Comparison of ENCODE assay signal across 25 mouse cellular contexts in the genomic region with DNA sequence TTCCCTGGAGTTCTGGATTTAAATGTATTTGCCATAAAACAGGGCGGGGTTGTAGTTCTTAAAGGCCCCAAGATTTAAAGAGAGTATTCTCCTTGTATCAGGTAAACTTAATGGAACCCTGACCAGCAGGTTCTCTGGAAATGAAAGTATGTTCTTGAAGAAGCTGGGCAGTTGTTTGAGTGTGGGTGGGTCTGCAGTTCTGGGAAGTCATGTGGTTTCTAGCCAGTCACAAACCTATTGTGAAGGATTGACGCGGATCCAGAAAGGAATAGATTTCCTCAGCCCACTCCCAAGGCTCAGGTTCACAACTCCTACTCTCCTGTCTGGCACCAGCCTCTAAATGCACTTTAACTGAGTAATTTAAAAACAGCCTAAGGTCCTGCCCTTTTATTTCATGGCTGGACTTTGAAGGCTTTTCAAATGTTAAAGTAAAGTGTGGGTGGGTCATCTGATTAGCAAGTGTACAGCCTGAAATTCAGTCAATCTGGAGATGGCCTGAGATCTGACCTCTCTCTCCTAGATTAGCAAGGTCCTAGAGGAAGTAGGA. TPM values are rescaled to one million over a fixed set of nuclear protein-coding genes. Genes with fewer than 3 reads are reported as not detected.
DNase-seq lines count a peak whose midpoint lies in the region; ATAC-seq and TF ChIP-seq lines count a peak whose summit lies in the region.
"Had no signal": no experiment of that assay in that cellular context is flagged by ENCODE, and none has a peak within 500 bp of the region (broad histone marks: within the 10 kb centered on the region; RNA-seq: fewer than 3 reads in every experiment).

No protein-coding gene starts in this region.

- H3K36me3 ChIP-seq in liver, adult 2 months (ENCODE audit: control insufficient read depth, insufficient read depth, low read length), result peaks cover 37% of the 10 kb centered on the region
- H3K36me3 ChIP-seq in liver, embryonic 12.5 days, result peaks cover 51% of the 10 kb centered on the region
- H3K36me3 ChIP-seq in ES-Bruce4 (ENCODE audit: control insufficient read depth, insufficient read depth, low read length, poor library complexity, severe bottlenecking), result peaks cover 40% of the 10 kb centered on the region

- ATAC-seq in liver, embryonic 12.5 days, result no peak
- ATAC-seq: forebrain, embryonic 15.5 days; hindbrain, postnatal 0 days had no signal

- TF ChIP-seq EP300 in ES-Bruce4 (IDR thresholded peaks at IDR 0.05; ENCODE audit: insufficient read depth, low read depth, low read length), result 0 out of 2 replicates have a peak, but pooled peaks have one; percentile 11

- no peak for TF ChIP-seq CTCF in liver, adult 2 months (IDR thresholded peaks at IDR 0.05; ENCODE audit: low read depth, low read length)
- TF ChIP-seq CTCF in ES-Bruce4 (IDR thresholded peaks at IDR 0.05; ENCODE audit: low read depth, low read length), result no peak

- H3K4me2 ChIP-seq in liver, embryonic 12.5 days, result no peak overlapping the region
- H3K4me2 ChIP-seq: forebrain, embryonic 15.5 days; heart, embryonic 11.5 days; midbrain, embryonic 11.5 days had no signal

- peak; percentile 62 for DNase-seq in liver, adult 2 months (ENCODE audit: extremely low read depth, low read depth, low spot score)
- peak; percentile 87 for DNase-seq in R1 (ENCODE audit: low read depth, low spot score)
- peak; percentile 67 for DNase-seq in lung, postnatal 36 days
- no peak for DNase-seq in adrenal gland, postnatal 10 days
- DNase-seq in adrenal gland, postnatal 25 days, result no peak
- DNase-seq: adrenal gland, postnatal 14 days; cerebellum, adult 8-10 months; heart, postnatal 4 days; right cerebral cortex, postnatal 4 days; thymus, postnatal 4 days had no signal

- peaks cover 25% of the 10 kb centered on the region; the same call in 1 of the 2 replicates for H3K79me2 ChIP-seq in liver, adult 2 months (ENCODE audit: control insufficient read depth, insufficient read depth, low read length)

- H3K9ac ChIP-seq in liver, adult 2 months (ENCODE audit: low read depth, low read length), result peak overlapping the region; percentile 50
- no peak overlapping the region for H3K9ac ChIP-seq in liver, embryonic 12.5 days
- H3K9ac ChIP-seq in ES-Bruce4 (ENCODE audit: low read depth, poor library complexity, severe bottlenecking), result peak overlapping the region; percentile 89
- H3K9ac ChIP-seq: forebrain, embryonic 15.5 days; kidney, embryonic 15.5 days; limb, embryonic 12.5 days had no signal

- 45% methylated on average over 3 of the region's 3 CpGs for WGBS in liver, adult 2 months
- WGBS in liver, embryonic 12.5 days (ENCODE audit: insufficient replicate concordance), result 81% methylated on average over 3 of the region's 3 CpGs

- H3K4me1 ChIP-seq in liver, adult 2 months (ENCODE audit: control insufficient read depth, insufficient read depth, low read length), result peaks cover 25% of the 10 kb centered on the region
- peaks cover 25% of the 10 kb centered on the region for H3K4me1 ChIP-seq in liver, embryonic 12.5 days
- peaks cover 7% of the 10 kb centered on the region for H3K4me1 ChIP-seq in ES-Bruce4 (ENCODE audit: control insufficient read depth, insufficient read depth, low read length)

- H3K27ac ChIP-seq in liver, adult 2 months (replicated peaks; ENCODE audit: insufficient read depth, low read depth, low read length), result peak overlapping the region; percentile 85
- no peak overlapping the region for H3K27ac ChIP-seq in liver, embryonic 12.5 days
- peak overlapping the region; percentile 97 for H3K27ac ChIP-seq in ES-Bruce4 (ENCODE audit: insufficient read depth, low read length)
- H3K27ac ChIP-seq: forebrain, embryonic 15.5 days; hindbrain, postnatal 0 days; kidney, embryonic 15.5 days; limb, embryonic 12.5 days; macrophage had no signal

- H3K4me3 ChIP-seq in liver, adult 2 months (ENCODE audit: insufficient read depth, low read depth, low read length), result 0 out of 2 replicates have a peak overlapping the region, but pooled peaks have one; percentile 10
- H3K4me3 ChIP-seq in liver, embryonic 12.5 days, result no peak overlapping the region
- H3K4me3 ChIP-seq in ES-Bruce4 (ENCODE audit: low read depth, low read length), result no peak overlapping the region; the same call in 1 of the 2 replicates
- H3K4me3 ChIP-seq: erythroblast, embryonic 14.5 days; forebrain, embryonic 15.5 days; limb, embryonic 12.5 days had no signal

- no peaks in the 10 kb centered on the region for H3K9me3 ChIP-seq in liver, embryonic 12.5 days (replicated peaks)
- H3K9me3 ChIP-seq in ES-Bruce4 (replicated peaks; ENCODE audit: control insufficient read depth, insufficient read depth, low read length, poor library complexity, severe bottlenecking), result no peaks in the 10 kb centered on the region
- H3K9me3 ChIP-seq: forebrain, embryonic 15.5 days; kidney, embryonic 15.5 days; limb, embryonic 12.5 days had no signal

- no peaks in the 10 kb centered on the region for H3K27me3 ChIP-seq in liver, adult 2 months (ENCODE audit: control insufficient read depth, insufficient read depth, low read length)
- H3K27me3 ChIP-seq in liver, embryonic 12.5 days (replicated peaks), result peaks cover 9% of the 10 kb centered on the region; the same call in 1 of the 2 replicates
- no peaks in the 10 kb centered on the region for H3K27me3 ChIP-seq in ES-Bruce4 (ENCODE audit: control insufficient read depth, insufficient read depth, low read length, poor library complexity, severe bottlenecking)
- H3K27me3 ChIP-seq: forebrain, embryonic 15.5 days; kidney, embryonic 15.5 days; limb, embryonic 12.5 days had no signal

- TF ChIP-seq POLR2A in liver, adult 2 months (IDR thresholded peaks at IDR 0.05; ENCODE audit: extremely low read depth, insufficient read depth, low read length), result no peak
- no peak for TF ChIP-seq POLR2A in ES-Bruce4 (IDR thresholded peaks at IDR 0.05; ENCODE audit: insufficient read depth, low read length)

RNA-seq across cellular contexts. Expression of gene Lap3, which starts 2.3 kb away (rescaled TPM):
- 300 and 328 TPM in 2 replicates for total RNA-seq in liver, adult 2 months (2014; rRNA removed)
- polyA plus RNA-seq in liver, adult 2 months (2012; rRNA removed), result 92.9 and 108 TPM in 2 replicates
- polyA plus RNA-seq in liver, embryonic 12.5 days (2016; fragmentation: Nextera tagmentation; extraction: Ambion mirVana), result 67.2 and 69.0 TPM in 2 replicates
- polyA plus RNA-seq in ES-Bruce4 (2011; ENCODE audit: insufficient read depth, insufficient read length, low read depth, missing spikeins), result 190 and 201 TPM in 2 replicates
- total RNA-seq in adrenal gland, postnatal 10 days (2021), result 100 to 1,000 TPM; 104 to 117 TPM
- total RNA-seq in adrenal gland, postnatal 25 days (2021), result 54.5 and 61.8 TPM in 2 replicates

RNA-seq across cellular contexts. Expression of gene Med28, which starts 24.5 kb away (rescaled TPM):
- total RNA-seq in liver, adult 2 months (2014; rRNA removed), result 27.2 and 39.1 TPM in 2 replicates
- 43.3 and 44.8 TPM in 2 replicates for polyA plus RNA-seq in liver, adult 2 months (2012; rRNA removed)
- polyA plus RNA-seq in liver, embryonic 12.5 days (2016; fragmentation: Nextera tagmentation; extraction: Ambion mirVana), result 138 TPM in 2 replicates
- polyA plus RNA-seq in ES-Bruce4 (2011; ENCODE audit: insufficient read depth, insufficient read length, low read depth, missing spikeins), result 57.9 and 67.8 TPM in 2 replicates
- 10 to 100 TPM; 75.1 to 78.8 TPM for total RNA-seq in adrenal gland, postnatal 10 days (2021)
- 90.1 and 100 TPM in 2 replicates for total RNA-seq in adrenal gland, postnatal 25 days (2021)

RNA-seq across cellular contexts. Expression of gene Clrn2, which starts 42.0 kb away (rescaled TPM):
- total RNA-seq in liver, adult 2 months (2014; rRNA removed), result not detected in 2 replicates
- polyA plus RNA-seq in liver, adult 2 months (2012; rRNA removed), result not detected in 2 replicates
- polyA plus RNA-seq in liver, embryonic 12.5 days (2016; fragmentation: Nextera tagmentation; extraction: Ambion mirVana), result not detected in 2 replicates
- not detected in 2 replicates for polyA plus RNA-seq in ES-Bruce4 (2011; ENCODE audit: insufficient read depth, insufficient read length, low read depth, missing spikeins)
- total RNA-seq in adrenal gland, postnatal 10 days (2021), result not detected
- total RNA-seq in adrenal gland, postnatal 25 days (2021), result not detected in 2 replicates
- total RNA-seq: adrenal gland, postnatal 14 days; common myeloid progenitor, adult 5-6 weeks; gastrocnemius, adult 18-20 months; heart, postnatal 4 days; hindbrain, postnatal 0 days; neutrophil, adult 5-6 weeks had no signal
- polyA plus RNA-seq: C2C12; erythroblast, embryonic 14.5 days; gonadal fat pad, adult 2 months; heart, embryonic 11.5 days; kidney, embryonic 15.5 days; macrophage had no signal

RNA-seq across cellular contexts. Expression of gene Qdpr, which starts 45.5 kb away (rescaled TPM):
- total RNA-seq in liver, adult 2 months (2014; rRNA removed), result 640 and 691 TPM in 2 replicates
- polyA plus RNA-seq in liver, adult 2 months (2012; rRNA removed), result 491 and 636 TPM in 2 replicates
- polyA plus RNA-seq in liver, embryonic 12.5 days (2016; fragmentation: Nextera tagmentation; extraction: Ambion mirVana), result 74.1 and 77.6 TPM in 2 replicates
- polyA plus RNA-seq in ES-Bruce4 (2011; ENCODE audit: insufficient read depth, insufficient read length, low read depth, missing spikeins), result 95.1 and 100 TPM in 2 replicates
- 100 to 1,000 TPM; 156 to 161 TPM for total RNA-seq in adrenal gland, postnatal 10 days (2021)
- 121 and 129 TPM in 2 replicates for total RNA-seq in adrenal gland, postnatal 25 days (2021)

Comparison
In these comparisons a context has a peak if more than half of its experiments do, and no peak if none do; other contexts are left out.
1. DNase-seq: peak in liver, adult 2 months (single experiment), R1 (single experiment) and lung, postnatal 36 days (single experiment); none in adrenal gland, postnatal 10 days (single experiment) and adrenal gland, postnatal 25 days (single experiment).